Mouse (Mus musculus) intestine, embryonic 14.5 days (tissue): ENCODE measurements around the gene 1700029I15Rik. TPM values are rescaled to one million over a fixed set of nuclear protein-coding genes. Genes with fewer than 3 reads are reported as not detected.
A peak's percentile ranks its signal among the peaks of the same experiment; 100 is the strongest.

Source experiments
- ATAC-seq: fragments of 200-750 bp; cut with Nextera tagmentation; replicated peaks from 2 replicates; pipeline ENCODE4 v1.8.0; 2017; ENCODE audit warnings: low read depth, moderate number of reproducible peaks, moderate TSS enrichment, moderate library complexity; ENCODE audit not compliant: low FRiP score, low TSS enrichment
- DNase-seq: peaks from one replicate; pipeline ENCODE4 v3.0.0-alpha.2; 2018; ENCODE audit warnings: low spot score
- H3K27ac ChIP-seq: fragments of 300-500 bp; sonication (generic); 2 replicates; pipeline ENCODE4 v1.5.1; 2014; ENCODE audit warnings: low read depth, mild to moderate bottlenecking, control low read depth
- H3K27me3 ChIP-seq: fragments of 300-500 bp; sonication (generic); replicated peaks from 2 replicates; pipeline ENCODE4 v1.6.1; 2014; ENCODE audit warnings: low read length, control low read depth; ENCODE audit not compliant: control insufficient read depth, insufficient read depth
- H3K36me3 ChIP-seq: fragments of 300-500 bp; sonication (generic); 2 replicates; pipeline ENCODE4 v1.6.1; 2014; ENCODE audit warnings: low read length, control low read depth; ENCODE audit not compliant: control insufficient read depth, insufficient read depth
- H3K4me1 ChIP-seq: fragments of 300-500 bp; sonication (generic); replicated peaks from 2 replicates; pipeline ENCODE4 v1.6.1; 2014; ENCODE audit warnings: low read length, control low read depth, mixed read lengths; ENCODE audit not compliant: control insufficient read depth, insufficient read depth
- H3K4me2 ChIP-seq: fragments of 300-500 bp; sonication (generic); 2 replicates; pipeline ENCODE4 v1.6.1; 2014; ENCODE audit warnings: low read length
- H3K4me3 ChIP-seq: fragments of 300-500 bp; sonication (generic); 2 replicates; pipeline ENCODE4 v1.5.1; 2014; ENCODE audit warnings: low read depth, low read length, control low read depth, mixed read lengths
- H3K9ac ChIP-seq: fragments of 300-500 bp; sonication (generic); 2 replicates; pipeline ENCODE4 v1.6.1; 2014; ENCODE audit warnings: mild to moderate bottlenecking, low read length
- H3K9me3 ChIP-seq: fragments of 300-500 bp; sonication (generic); 2 replicates; pipeline ENCODE4 v1.6.1; 2016; ENCODE audit warnings: low read length, control low read depth; ENCODE audit not compliant: control insufficient read depth
- WGBS: fragments of 180-500 bp; shearing (Covaris S2); extraction: QIAGEN DNeasy Blood & Tissue Kit; methylation state at CpG from one replicate; pipeline ENCODE4 v1.1.7; 2014; 5-methylcytosine and 5-hydroxymethylcytosine counted together
- polyA plus RNA-seq: library from polyadenylated mRNA; unstranded; fragments of >200 nt; fragmentation: Nextera tagmentation; extraction: Ambion mirVana; gene quantifications from 2 replicates; pipeline ENCODE4 v1.2.1, GENCODE M21; 2014

The 1700029I15Rik gene
- polyA plus RNA-seq, 1 experiment from 2014 or later: 1.7 TPM

- no peak overlapping the region for H3K4me3 ChIP-seq
- H3K9ac ChIP-seq: no peak overlapping the region
- no peaks in the 10 kb centered on the region for H3K9me3 ChIP-seq
- peaks cover 75% of the 10 kb centered on the region for H3K36me3 ChIP-seq
- H3K27ac ChIP-seq: no peak overlapping the region
- WGBS: 73% methylated on average over 24 of the region's 25 CpGs
- H3K4me1 ChIP-seq: no peaks in the 10 kb centered on the region
- ATAC-seq (no peak), DNase-seq (no peak)
- H3K4me2 ChIP-seq: no peak overlapping the region
- H3K27me3 ChIP-seq: no peaks in the 10 kb centered on the region
Observed at GRCm38 (mm10) chr2:92360186-92360823, 22.0 kb upstream of the 1700029I15Rik start.

- ATAC-seq: peak; percentile 66; the same call in 1 of the 2 replicates
- Histone ChIP-seq H3K4me1 (no peaks in the 10 kb centered on the region), H3K27me3 (no peaks in the 10 kb centered on the region), H3K27ac (no peak overlapping the region), H3K9me3 (no peaks in the 10 kb centered on the region), H3K4me3 (no peak overlapping the region), H3K36me3 (peaks cover 70% of the 10 kb centered on the region), H3K4me2 (no peak overlapping the region), H3K9ac (no peak overlapping the region)
- no peak for DNase-seq
- 23% methylated on average over 12 of the region's 12 CpGs for WGBS
Observed at GRCm38 (mm10) chr2:92360893-92361292, 21.4 kb upstream of the 1700029I15Rik start.

GRCm38 (mm10) chr2:92361795-92362194, 20.5 kb upstream of the 1700029I15Rik start:
- ATAC-seq: no peak
- H3K27ac ChIP-seq: no peak overlapping the region
- peaks cover 63% of the 10 kb centered on the region for H3K36me3 ChIP-seq
- H3K27me3 ChIP-seq: no peaks in the 10 kb centered on the region
- H3K4me3 ChIP-seq: no peak overlapping the region
- H3K4me1 ChIP-seq: no peaks in the 10 kb centered on the region
- H3K9ac ChIP-seq: no peak overlapping the region
- no peak for DNase-seq
- no peaks in the 10 kb centered on the region for H3K9me3 ChIP-seq
- 81% methylated on average over 8 of the region's 8 CpGs for WGBS
- no peak overlapping the region for H3K4me2 ChIP-seq

GRCm38 (mm10) chr2:92362571-92363228, 19.6 kb upstream of the 1700029I15Rik start:
- H3K27ac ChIP-seq: no peak overlapping the region
- no peak for DNase-seq
- no peak for ATAC-seq
- no peaks in the 10 kb centered on the region for H3K27me3 ChIP-seq
- no peaks in the 10 kb centered on the region for H3K9me3 ChIP-seq
- 95% methylated on average over 6 of the region's 6 CpGs for WGBS
- H3K4me2 ChIP-seq: no peak overlapping the region
- H3K9ac ChIP-seq: no peak overlapping the region
- peaks cover 55% of the 10 kb centered on the region for H3K36me3 ChIP-seq
- H3K4me3 ChIP-seq: no peak overlapping the region
- H3K4me1 ChIP-seq: no peaks in the 10 kb centered on the region; the same call in 1 of the 2 replicates

- H3K36me3 ChIP-seq: peaks cover 41% of the 10 kb centered on the region
- DNase-seq: no peak
- H3K27me3 ChIP-seq: 0 out of 2 replicates have a peak, but pooled peaks cover under 1% of the 10 kb centered on the region
- H3K4me2 ChIP-seq: no peak overlapping the region
- no peaks in the 10 kb centered on the region; the same call in 1 of the 2 replicates for H3K4me1 ChIP-seq
- no peak for ATAC-seq
- H3K27ac ChIP-seq: no peak overlapping the region
- 89% methylated on average over 4 of the region's 4 CpGs for WGBS
- no peaks in the 10 kb centered on the region for H3K9me3 ChIP-seq
- no peak overlapping the region for H3K4me3 ChIP-seq
- H3K9ac ChIP-seq: no peak overlapping the region
Observed at GRCm38 (mm10) chr2:92364086-92364485, 18.3 kb upstream of the 1700029I15Rik start.

GRCm38 (mm10) chr2:92365568-92365967, 16.8 kb upstream of the 1700029I15Rik start:
- Histone ChIP-seq H3K9me3 (no peaks in the 10 kb centered on the region), H3K36me3 (peaks cover 27% of the 10 kb centered on the region), H3K27me3 (peaks cover 8% of the 10 kb centered on the region), H3K4me3 (no peak overlapping the region), H3K27ac (no peak overlapping the region), H3K4me1 (peaks cover under 1% of the 10 kb centered on the region; the same call in 1 of the 2 replicates), H3K4me2 (no peak overlapping the region), H3K9ac (no peak overlapping the region)
- no peak for DNase-seq
- whole genome bisulfite sequencing: 92% methylated on average over 10 of the region's 10 CpGs
- ATAC-seq: no peak

GRCm38 (mm10) chr2:92367383-92368029, 14.8 kb upstream of the 1700029I15Rik start:
- peaks cover 12% of the 10 kb centered on the region; the same call in 1 of the 2 replicates for H3K4me1 ChIP-seq
- ATAC-seq (no peak), DNase-seq (no peak)
- H3K4me3 ChIP-seq: no peak overlapping the region
- H3K4me2 ChIP-seq: no peak overlapping the region
- no peaks in the 10 kb centered on the region for H3K9me3 ChIP-seq
- H3K27me3 ChIP-seq: peaks cover 19% of the 10 kb centered on the region
- no peak overlapping the region for H3K27ac ChIP-seq
- 36% methylated on average over 20 of the region's 20 CpGs for WGBS
- peaks cover 17% of the 10 kb centered on the region for H3K36me3 ChIP-seq
- H3K9ac ChIP-seq: no peak overlapping the region

- H3K4me1 ChIP-seq: peaks cover 18% of the 10 kb centered on the region; the same call in 1 of the 2 replicates
- peak overlapping the region; percentile 38 for H3K4me3 ChIP-seq
- peaks cover 19% of the 10 kb centered on the region for H3K27me3 ChIP-seq
- no peak for ATAC-seq
- no peaks in the 10 kb centered on the region for H3K36me3 ChIP-seq
- no peak for DNase-seq
- H3K9me3 ChIP-seq: no peaks in the 10 kb centered on the region
- no peak overlapping the region for H3K27ac ChIP-seq
- 15% methylated on average over 19 of the region's 19 CpGs for WGBS
- H3K9ac ChIP-seq: peak overlapping the region; percentile 45
- peak overlapping the region; percentile 70 for H3K4me2 ChIP-seq
Observed at GRCm38 (mm10) chr2:92370375-92370774, 12.0 kb upstream of the 1700029I15Rik start.
